Mouse (Mus musculus) kidney, adult 2 months (tissue): Measurements from ENCODE around the gene Dmtf1.

Source experiments
- CTCF ChIP-seq: fragments of 200-500 bp; conservative IDR thresholded peaks from 2 replicates; pipeline ENCODE4 v1.5.1; 2011; ENCODE audit warnings: low read depth, mild to moderate bottlenecking, control low read depth, low read length, moderate library complexity, mixed read lengths; ENCODE audit not compliant: insufficient read depth, insufficient read length
- POLR2A ChIP-seq: fragments of 200-500 bp; IDR thresholded peaks from one replicate; pipeline ENCODE4 v1.6.1; 2011; ENCODE audit warnings: low read depth, low read length, control low read depth

DNA sequence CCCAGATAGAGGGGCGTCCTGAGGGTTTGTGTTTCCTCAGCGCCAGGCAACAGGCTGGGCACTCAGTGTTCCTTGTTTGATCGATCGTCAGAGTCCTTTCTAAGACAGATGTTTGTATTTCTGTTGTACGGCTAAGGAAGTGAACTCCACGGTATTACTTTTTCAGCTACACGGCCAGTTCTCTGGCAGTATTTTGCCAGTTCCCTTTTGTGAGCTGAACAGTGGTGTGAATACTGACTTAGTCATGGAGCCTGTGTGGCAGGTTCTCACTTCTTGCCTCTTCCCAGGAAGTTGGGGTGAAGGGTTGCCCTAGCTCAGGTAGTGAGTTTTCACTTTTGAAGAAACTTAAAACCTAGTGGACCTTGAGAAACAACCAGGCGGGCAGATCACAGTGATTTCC is 57.6 kb downstream of the Dmtf1 start:
- TF ChIP-seq CTCF (no peak), POLR2A (no peak)
